Mouse (Mus musculus): Measurements from ENCODE around the gene Dennd4c.

DNA sequence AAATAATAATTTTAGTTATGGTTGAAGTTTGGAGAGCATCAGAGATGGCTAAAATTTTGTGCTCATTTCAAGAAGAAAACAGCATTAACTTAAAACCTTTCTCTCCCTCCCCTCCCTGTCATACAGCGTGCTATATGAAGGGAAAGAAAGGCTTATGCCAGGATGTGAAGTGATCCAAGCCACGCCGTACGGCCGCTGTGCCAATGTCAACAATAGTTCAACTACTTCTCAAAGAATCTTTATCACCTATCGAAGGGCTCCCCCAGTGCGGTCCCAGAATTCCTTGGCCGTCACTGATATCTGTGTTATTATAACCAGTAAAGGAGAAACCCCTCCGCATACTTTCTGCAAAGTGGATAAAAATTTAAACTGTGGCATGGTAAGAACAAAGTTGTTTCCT lies 29.2 kb downstream of the Dennd4c start:
- no peak for TF ChIP-seq CTCF (IDR thresholded peaks at IDR 0.05)
- no peak for TF ChIP-seq EP300 (IDR thresholded peaks at IDR 0.05)
